Mouse (Mus musculus) adrenal gland, adult 2 months (tissue): ENCODE measurements around the gene Gm7982. TPM values are rescaled to one million over a fixed set of nuclear protein-coding genes. Genes with fewer than 3 reads are reported as not detected.
"Not testable (repeated sequence)": the region's sequence is repeated elsewhere in the genome, so short reads cannot be mapped to it uniquely, and the experiment has no call there.

Experiments
- DNase-seq: peaks from one replicate; pipeline ENCODE4 v3.0.0; 2021
- long read RNA-seq: library from polyadenylated mRNA; stranded (forward); transcript quantifications from one replicate; pipeline ENCODE4 v2.0.0, GENCODE M21; 2021
- polyA plus RNA-seq: library from polyadenylated mRNA; depleted of rRNA; stranded (reverse); fragments of >200 nt; gene quantifications from 2 replicates; pipeline ENCODE4 v1.2.3, GENCODE M21; 2012; rRNA removed
- total RNA-seq, 2 experiments: library from RNA; stranded (reverse); gene quantifications; 2 replicates each; pipeline ENCODE4 v1.2.3; 2021

Gene Gm7982
- total RNA-seq, result not detected
- not detected in 2 replicates for polyA plus RNA-seq
- long read RNA-seq, result 0 reads

GRCm38 (mm10) chr5:95741714-95742113 lies at the start of gene Gm7982:
Gene Gm7982, plus strand, starts transcription at chr5:95742014.
- DNase-seq, result not testable (repeated sequence)

DNA sequence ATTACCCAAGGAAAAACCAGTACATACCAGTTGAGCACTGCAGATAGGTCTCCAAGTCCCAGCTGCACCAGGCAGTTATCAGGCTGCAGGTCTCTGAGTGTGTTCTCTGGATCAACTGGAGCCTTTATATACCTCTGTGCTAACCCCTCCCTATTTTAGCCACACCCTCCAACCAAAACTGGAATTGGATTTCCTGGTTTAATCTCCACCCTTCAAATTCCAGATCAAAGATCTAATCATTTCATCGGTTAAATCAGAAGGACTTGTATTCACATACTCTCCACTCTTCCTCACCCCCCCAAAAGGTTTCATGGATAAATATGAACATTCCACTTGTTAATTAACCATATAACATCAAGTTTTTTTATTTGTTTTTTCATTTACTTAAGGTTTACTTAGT lies 5.7 kb upstream of the Gm7982 start, which contains the start of gene Gm7978:
Gm7978 (minus strand) TSS at position 101 of the 400 bp plus-strand sequence.
- DNase-seq, result not testable (repeated sequence)

DNA sequence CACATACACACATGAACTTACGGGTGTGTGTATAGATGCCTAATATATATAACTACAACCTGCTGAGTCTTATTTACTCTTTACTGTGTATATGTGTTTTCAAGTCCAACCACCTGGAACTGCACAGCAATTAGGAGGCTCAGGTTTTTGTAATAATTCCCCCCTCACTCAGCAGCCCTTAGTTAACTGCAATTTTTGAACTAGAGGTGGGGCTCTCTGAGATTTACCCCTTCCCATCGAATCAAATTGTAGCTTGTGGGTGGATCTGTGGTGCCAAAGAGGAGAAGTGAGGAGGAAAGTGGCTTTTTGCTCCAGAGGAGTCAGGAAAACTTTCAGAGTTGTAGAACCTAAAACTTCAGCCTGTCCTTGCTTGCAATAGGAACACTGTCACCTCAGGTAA lies 33.9 kb downstream of the Gm7982 start, which contains the start of gene E330014E10Rik:
E330014E10Rik (plus strand) TSS at position 301 of the 400 bp plus-strand sequence.
- not testable (repeated sequence) for DNase-seq

Other genes with a start within 250 kb of the Gm7982 start
- gene Gm3286, start 231.3 kb upstream of the Gm7982 start, total RNA-seq, result not detected
- not detected in 2 replicates for gene Gm3286, start 231.3 kb upstream of the Gm7982 start, polyA plus RNA-seq
- gene Gm7971, start 147.1 kb upstream of the Gm7982 start, total RNA-seq, result not detected
- gene Gm7971, start 147.1 kb upstream of the Gm7982 start, polyA plus RNA-seq, result not detected in 2 replicates
- not detected for gene Gm7978, start 5.8 kb upstream of the Gm7982 start, total RNA-seq
- not detected in 2 replicates for gene Gm7978, start 5.8 kb upstream of the Gm7982 start, polyA plus RNA-seq
- gene E330014E10Rik, start 34.0 kb downstream of the Gm7982 start, total RNA-seq, result not detected
- not detected in 2 replicates for gene E330014E10Rik, start 34.0 kb downstream of the Gm7982 start, polyA plus RNA-seq
- 1 to 10 TPM; 3.6 to 4.5 TPM for gene Cxcl13, start 214.9 kb downstream of the Gm7982 start, total RNA-seq
- gene Cxcl13, start 214.9 kb downstream of the Gm7982 start, polyA plus RNA-seq, result not detected in 2 replicates